Mouse (Mus musculus): Measurements from ENCODE around the gene Acd. TPM values are rescaled to one million over a fixed set of nuclear protein-coding genes. Genes with fewer than 3 reads are reported as not detected.

The Acd gene
- 74.3 and 76.7 TPM in 2 replicates for polyA plus RNA-seq (2014; fragmentation: Nextera tagmentation; extraction: Ambion mirVana)

DNA sequence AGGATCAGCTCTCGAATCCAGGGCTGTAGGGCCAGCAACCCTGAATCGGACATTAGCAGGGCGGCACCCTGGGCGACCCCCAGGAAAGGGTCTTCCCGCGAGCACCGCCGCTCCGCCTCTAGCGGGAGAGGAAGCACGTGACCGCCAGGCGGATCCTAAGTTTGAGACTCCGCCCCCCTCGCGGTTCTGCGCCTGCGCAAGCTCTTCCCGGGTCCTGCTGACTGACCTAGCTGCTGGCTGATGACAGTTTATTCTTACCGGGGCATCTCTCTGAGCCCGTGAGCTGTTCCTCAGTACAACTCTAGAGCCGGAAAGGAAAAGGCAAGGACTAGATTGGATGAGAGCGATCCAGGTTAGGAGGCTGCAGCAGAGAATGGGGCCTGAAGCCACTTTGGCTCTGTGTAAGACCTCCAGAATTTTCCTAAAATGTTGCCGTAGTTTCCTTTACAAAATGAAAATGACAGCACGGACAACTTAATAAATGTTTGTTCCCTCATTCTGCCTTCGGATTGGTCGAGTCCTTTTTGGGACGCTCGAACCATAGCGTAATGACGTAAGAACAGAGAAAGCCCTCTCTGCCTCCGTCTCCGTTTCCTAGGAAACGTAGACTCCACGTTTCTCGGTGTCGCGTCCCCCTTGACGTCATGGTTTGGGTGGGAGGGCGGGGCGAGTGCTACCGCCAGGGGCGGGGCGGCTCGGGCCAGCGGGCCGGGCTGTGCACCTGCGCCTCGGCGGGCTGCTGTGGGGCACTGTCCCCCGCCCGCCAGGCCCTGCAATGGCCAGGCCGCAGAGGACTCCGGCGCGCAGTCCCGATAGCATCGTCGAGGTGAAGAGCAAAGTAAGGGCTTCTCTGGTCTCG lies at the start of gene Acd, which contains the start of gene Pard6a:
Acd (minus strand) TSS at position 137 of the 859 bp plus-strand sequence.
Pard6a (plus strand) TSS at position 183 of the 859 bp plus-strand sequence.
- Histone ChIP-seq H3K9ac (ENCODE audit: low read length) (peak within 1 kb of the TSS; percentile 62), H3K27ac (ENCODE audit: low read depth, low read length) (peak within 1 kb of the TSS; percentile 82), H3K36me3 (ENCODE audit: control insufficient read depth, insufficient read depth, low read length) (peaks cover 16% of the 10 kb centered on the region), H3K4me1 (ENCODE audit: control insufficient read depth, insufficient read depth, low read length) (peaks cover 13% of the 10 kb centered on the region), H3K9me3 (ENCODE audit: control insufficient read depth, low read length) (no peaks in the 10 kb centered on the region), H3K4me2 (ENCODE audit: low read depth) (peak within 1 kb of the TSS; percentile 90), H3K4me3 (ENCODE audit: low read depth, low read length) (peak within 1 kb of the TSS; percentile 56), H3K27me3 (ENCODE audit: control insufficient read depth, insufficient read depth, low read length) (no peaks in the 10 kb centered on the region)
- DNase-seq (ENCODE audit: low spot score): peak; percentile 97
- ATAC-seq (ENCODE audit: insufficient read depth, low FRiP score, low TSS enrichment): peak; percentile 76
- WGBS: 0% methylated on average over 57 of the region's 60 CpGs

DNA sequence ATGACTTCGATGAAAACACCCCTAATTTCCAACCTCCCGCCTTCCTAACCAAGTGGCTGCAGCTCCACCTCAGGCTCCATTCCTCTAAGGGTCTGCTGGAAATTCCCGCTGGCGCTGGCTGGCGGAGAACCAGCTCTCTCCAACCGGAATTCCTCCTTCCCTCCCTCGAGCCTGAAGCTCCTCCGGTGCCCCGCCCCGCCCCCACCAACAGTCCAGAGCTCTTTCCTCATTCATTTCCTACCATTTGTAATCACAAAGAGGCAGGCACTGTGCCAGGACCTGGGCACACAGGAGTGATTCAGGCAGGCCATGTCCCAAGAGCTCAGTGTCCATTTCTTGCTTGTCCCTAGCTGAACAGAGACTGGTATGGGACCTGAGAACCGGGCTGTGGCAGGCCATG lies 49.7 kb upstream of the Acd start:
- H3K27me3 ChIP-seq (ENCODE audit: control insufficient read depth, insufficient read depth, low read length): no peaks in the 10 kb centered on the region
- H3K4me3 ChIP-seq (ENCODE audit: low read depth, low read length): no peak overlapping the region
- no peak overlapping the region for H3K9ac ChIP-seq (ENCODE audit: low read length)
- WGBS: 12% methylated on average over 11 of the region's 11 CpGs
- DNase-seq (ENCODE audit: low spot score): peak; percentile 40
- H3K9me3 ChIP-seq (ENCODE audit: control insufficient read depth, low read length): no peaks in the 10 kb centered on the region
- H3K36me3 ChIP-seq (ENCODE audit: control insufficient read depth, insufficient read depth, low read length): no peaks in the 10 kb centered on the region
- no peak overlapping the region for H3K27ac ChIP-seq (ENCODE audit: low read depth, low read length)
- peaks cover 3% of the 10 kb centered on the region; the same call in 1 of the 2 replicates for H3K4me1 ChIP-seq (ENCODE audit: control insufficient read depth, insufficient read depth, low read length)
- no peak for ATAC-seq (ENCODE audit: insufficient read depth, low FRiP score, low TSS enrichment)
- peak overlapping the region; percentile 7; the same call in 1 of the 2 replicates for H3K4me2 ChIP-seq (ENCODE audit: low read depth)

DNA sequence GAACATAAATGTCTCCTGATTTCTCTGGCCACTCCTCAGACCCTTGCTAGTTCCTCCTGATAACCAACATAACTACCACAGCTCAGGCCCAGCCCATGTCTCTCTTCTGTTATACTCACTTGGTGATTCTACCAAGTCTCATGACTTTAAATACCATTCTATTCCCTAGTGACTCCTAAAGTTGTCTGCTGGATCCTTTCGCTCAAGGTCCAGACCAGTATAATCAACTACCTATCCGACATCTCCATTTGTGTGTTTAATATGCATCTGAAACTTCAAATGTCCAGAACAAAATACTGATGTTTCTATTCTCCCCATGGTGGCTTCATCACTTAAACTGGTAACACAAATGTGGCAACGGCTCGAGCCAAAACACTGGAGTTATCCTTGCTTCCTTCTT lies 42.4 kb upstream of the Acd start:
- no peak overlapping the region for H3K9ac ChIP-seq (ENCODE audit: low read length)
- H3K27ac ChIP-seq (ENCODE audit: low read depth, low read length): no peak overlapping the region
- no peak for DNase-seq (ENCODE audit: low spot score)
- no peaks in the 10 kb centered on the region for H3K9me3 ChIP-seq (ENCODE audit: control insufficient read depth, low read length)
- 87% methylated on average over 4 of the region's 4 CpGs for WGBS
- H3K4me3 ChIP-seq (ENCODE audit: low read depth, low read length): no peak overlapping the region
- no peak overlapping the region for H3K4me2 ChIP-seq (ENCODE audit: low read depth)
- ATAC-seq (ENCODE audit: insufficient read depth, low FRiP score, low TSS enrichment): no peak
- no peaks in the 10 kb centered on the region for H3K36me3 ChIP-seq (ENCODE audit: control insufficient read depth, insufficient read depth, low read length)
- H3K27me3 ChIP-seq (ENCODE audit: control insufficient read depth, insufficient read depth, low read length): no peaks in the 10 kb centered on the region
- no peaks in the 10 kb centered on the region for H3K4me1 ChIP-seq (ENCODE audit: control insufficient read depth, insufficient read depth, low read length)

DNA sequence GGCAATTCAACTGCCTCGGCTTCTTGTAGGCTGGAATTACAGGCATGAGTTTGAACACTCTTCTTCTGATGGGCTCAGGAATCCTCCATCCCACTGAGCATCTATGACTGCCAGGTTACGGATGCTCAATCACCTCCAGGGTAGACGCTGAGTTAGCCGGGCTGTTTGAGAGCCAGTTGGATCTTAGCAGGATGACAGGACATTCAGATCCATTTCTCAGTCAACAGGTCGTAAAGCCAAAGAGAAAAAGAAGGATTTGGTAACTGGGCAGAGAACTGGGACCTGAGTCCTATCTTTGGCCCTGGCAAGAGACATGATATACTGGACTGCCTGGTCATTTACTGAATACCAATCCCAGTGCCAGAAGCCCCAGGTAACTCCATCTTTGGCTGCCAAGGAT lies 38.3 kb upstream of the Acd start:
- Histone ChIP-seq H3K4me2 (ENCODE audit: low read depth) (no peak overlapping the region), H3K4me1 (ENCODE audit: control insufficient read depth, insufficient read depth, low read length) (no peaks in the 10 kb centered on the region), H3K4me3 (ENCODE audit: low read depth, low read length) (no peak overlapping the region), H3K27me3 (ENCODE audit: control insufficient read depth, insufficient read depth, low read length) (no peaks in the 10 kb centered on the region), H3K9me3 (ENCODE audit: control insufficient read depth, low read length) (no peaks in the 10 kb centered on the region), H3K36me3 (ENCODE audit: control insufficient read depth, insufficient read depth, low read length) (no peaks in the 10 kb centered on the region), H3K27ac (ENCODE audit: low read depth, low read length) (no peak overlapping the region), H3K9ac (ENCODE audit: low read length) (no peak overlapping the region)
- DNase-seq (ENCODE audit: low spot score): no peak
- whole genome bisulfite sequencing: 92% methylated on average over 5 of the region's 5 CpGs
- ATAC-seq (ENCODE audit: insufficient read depth, low FRiP score, low TSS enrichment): no peak

DNA sequence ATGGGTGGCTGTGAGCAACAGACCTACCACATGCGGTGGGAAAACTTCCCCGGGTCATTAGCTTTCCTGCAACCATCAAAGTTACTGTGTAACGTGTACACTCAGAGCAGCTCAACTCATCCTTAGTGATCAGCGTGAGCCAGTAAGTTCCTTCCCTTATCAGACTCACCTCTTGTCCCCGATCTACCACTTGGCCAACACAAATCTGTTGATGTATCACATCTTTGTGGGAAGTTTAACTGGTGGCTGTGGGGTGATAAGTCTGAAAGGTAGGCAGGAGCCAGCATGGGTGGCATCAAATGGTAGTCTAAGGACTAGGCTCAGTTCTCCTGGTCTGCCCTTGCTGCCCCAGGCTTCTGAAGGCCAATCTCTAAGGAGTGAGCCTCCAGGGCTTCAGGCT lies 31.3 kb upstream of the Acd start:
- H3K27ac ChIP-seq (ENCODE audit: low read depth, low read length): no peak overlapping the region
- H3K27me3 ChIP-seq (ENCODE audit: control insufficient read depth, insufficient read depth, low read length): no peaks in the 10 kb centered on the region
- no peak overlapping the region for H3K4me2 ChIP-seq (ENCODE audit: low read depth)
- no peak overlapping the region for H3K9ac ChIP-seq (ENCODE audit: low read length)
- no peak overlapping the region for H3K4me3 ChIP-seq (ENCODE audit: low read depth, low read length)
- H3K9me3 ChIP-seq (ENCODE audit: control insufficient read depth, low read length): no peaks in the 10 kb centered on the region
- no peaks in the 10 kb centered on the region for H3K36me3 ChIP-seq (ENCODE audit: control insufficient read depth, insufficient read depth, low read length)
- WGBS: 90% methylated on average over 5 of the region's 5 CpGs
- DNase-seq (ENCODE audit: low spot score) (no peak), ATAC-seq (ENCODE audit: insufficient read depth, low FRiP score, low TSS enrichment) (no peak)
- no peaks in the 10 kb centered on the region for H3K4me1 ChIP-seq (ENCODE audit: control insufficient read depth, insufficient read depth, low read length)

DNA sequence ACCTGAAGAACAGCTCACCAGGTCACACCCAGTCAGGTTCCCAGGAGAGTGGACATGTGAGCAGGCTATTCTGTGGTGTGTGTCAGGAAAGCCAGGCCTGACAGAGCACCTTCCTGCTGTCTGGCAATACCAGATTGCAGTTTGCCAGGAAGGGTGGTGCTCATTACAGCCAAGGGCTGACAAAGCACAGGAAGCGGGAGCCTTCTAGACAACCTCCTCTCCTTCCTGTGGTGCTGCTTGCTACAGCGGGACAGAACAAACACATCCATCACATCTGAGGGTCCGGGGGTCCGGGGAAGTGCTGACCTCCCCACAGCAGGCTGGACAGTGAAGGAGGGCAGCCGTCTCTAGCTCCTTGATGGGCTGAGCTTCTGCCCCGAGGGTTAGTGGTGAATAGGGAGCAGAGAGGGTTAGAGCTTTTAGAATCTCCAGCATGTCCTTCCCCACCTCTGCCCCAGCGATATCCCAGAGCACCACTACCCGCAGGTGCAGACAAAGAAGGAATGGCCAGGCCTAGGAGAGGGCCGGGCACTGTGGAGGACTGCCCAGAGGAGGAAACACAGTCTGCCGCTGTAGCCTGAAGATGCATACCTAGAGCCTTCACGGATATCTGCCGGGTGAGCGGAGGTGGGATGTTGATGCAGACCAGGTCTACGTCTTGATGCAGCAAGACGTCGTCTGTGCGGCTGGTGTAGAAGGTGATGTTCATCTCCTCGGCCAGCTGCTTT lies 26.7 kb upstream of the Acd start:
- Histone ChIP-seq H3K4me1 (ENCODE audit: control insufficient read depth, insufficient read depth, low read length) (no peaks in the 10 kb centered on the region), H3K4me2 (ENCODE audit: low read depth) (no peak overlapping the region), H3K27me3 (ENCODE audit: control insufficient read depth, insufficient read depth, low read length) (no peaks in the 10 kb centered on the region), H3K27ac (ENCODE audit: low read depth, low read length) (no peak overlapping the region), H3K9ac (ENCODE audit: low read length) (no peak overlapping the region), H3K4me3 (ENCODE audit: low read depth, low read length) (no peak overlapping the region), H3K9me3 (ENCODE audit: control insufficient read depth, low read length) (no peaks in the 10 kb centered on the region), H3K36me3 (ENCODE audit: control insufficient read depth, insufficient read depth, low read length) (no peaks in the 10 kb centered on the region)
- WGBS: 81% methylated on average over 18 of the region's 18 CpGs
- ATAC-seq (ENCODE audit: insufficient read depth, low FRiP score, low TSS enrichment) (no peak), DNase-seq (ENCODE audit: low spot score) (no peak)

DNA sequence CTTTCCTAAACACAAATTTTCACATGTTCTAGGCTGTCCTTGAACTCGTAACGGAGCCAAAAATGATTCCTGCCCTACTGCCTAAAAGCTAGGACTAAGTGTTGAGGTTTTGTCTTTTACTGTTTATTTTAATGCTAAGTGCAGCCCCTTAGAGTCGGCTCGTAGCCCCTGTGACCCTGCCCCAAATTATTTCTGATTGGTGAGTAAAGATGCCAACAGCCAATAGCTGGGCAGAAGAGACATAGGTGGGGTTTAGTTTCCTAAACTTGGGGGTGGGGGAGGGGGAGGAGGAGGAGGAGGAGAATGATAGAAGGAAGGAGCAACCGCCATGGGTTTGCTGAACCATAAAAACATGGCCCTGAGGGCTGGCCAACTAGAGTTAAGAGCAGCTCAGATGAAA lies 24.8 kb upstream of the Acd start:
- Histone ChIP-seq H3K9ac (ENCODE audit: low read length) (no peak overlapping the region), H3K4me2 (ENCODE audit: low read depth) (no peak overlapping the region), H3K4me3 (ENCODE audit: low read depth, low read length) (no peak overlapping the region), H3K36me3 (ENCODE audit: control insufficient read depth, insufficient read depth, low read length) (no peaks in the 10 kb centered on the region), H3K27ac (ENCODE audit: low read depth, low read length) (no peak overlapping the region), H3K27me3 (ENCODE audit: control insufficient read depth, insufficient read depth, low read length) (no peaks in the 10 kb centered on the region), H3K4me1 (ENCODE audit: control insufficient read depth, insufficient read depth, low read length) (no peaks in the 10 kb centered on the region), H3K9me3 (ENCODE audit: control insufficient read depth, low read length) (no peaks in the 10 kb centered on the region)
- 85% methylated on average over 5 of the region's 5 CpGs for WGBS
- DNase-seq (ENCODE audit: low spot score): no peak
- ATAC-seq (ENCODE audit: insufficient read depth, low FRiP score, low TSS enrichment): no peak

DNA sequence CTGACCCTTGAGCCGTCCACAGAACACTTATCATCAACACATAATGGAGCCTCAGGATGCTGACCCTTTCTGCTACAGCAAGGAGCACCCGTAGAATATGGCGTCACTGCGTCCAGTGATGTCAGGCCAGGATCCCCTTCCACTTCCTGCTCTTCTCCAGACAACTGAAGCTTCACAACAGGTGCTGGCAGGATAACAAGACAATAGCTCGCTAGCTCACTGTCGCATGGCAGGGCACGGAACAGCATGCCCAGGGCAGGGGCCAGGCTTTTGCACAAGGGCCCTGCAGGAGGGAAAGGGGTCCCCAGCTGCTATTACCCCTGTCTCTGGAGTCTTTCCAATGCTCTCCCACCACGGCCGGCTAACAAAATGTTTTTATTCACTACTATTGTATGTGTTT lies 22.0 kb upstream of the Acd start:
- no peaks in the 10 kb centered on the region for H3K36me3 ChIP-seq (ENCODE audit: control insufficient read depth, insufficient read depth, low read length)
- DNase-seq (ENCODE audit: low spot score) (no peak), ATAC-seq (ENCODE audit: insufficient read depth, low FRiP score, low TSS enrichment) (no peak)

More for the DNA sequence above, 22.0 kb upstream of the Acd start:
- Histone ChIP-seq H3K27ac (ENCODE audit: low read depth, low read length) (no peak overlapping the region), H3K27me3 (ENCODE audit: control insufficient read depth, insufficient read depth, low read length) (no peaks in the 10 kb centered on the region), H3K4me3 (ENCODE audit: low read depth, low read length) (no peak overlapping the region), H3K9me3 (ENCODE audit: control insufficient read depth, low read length) (no peaks in the 10 kb centered on the region), H3K4me2 (ENCODE audit: low read depth) (no peak overlapping the region), H3K4me1 (ENCODE audit: control insufficient read depth, insufficient read depth, low read length) (no peaks in the 10 kb centered on the region), H3K9ac (ENCODE audit: low read length) (no peak overlapping the region)
- 94% methylated on average over 9 of the region's 9 CpGs for WGBS
